Mouse (Mus musculus): Measurements from ENCODE around the gene Gab1.

Gene Gab1

DNA sequence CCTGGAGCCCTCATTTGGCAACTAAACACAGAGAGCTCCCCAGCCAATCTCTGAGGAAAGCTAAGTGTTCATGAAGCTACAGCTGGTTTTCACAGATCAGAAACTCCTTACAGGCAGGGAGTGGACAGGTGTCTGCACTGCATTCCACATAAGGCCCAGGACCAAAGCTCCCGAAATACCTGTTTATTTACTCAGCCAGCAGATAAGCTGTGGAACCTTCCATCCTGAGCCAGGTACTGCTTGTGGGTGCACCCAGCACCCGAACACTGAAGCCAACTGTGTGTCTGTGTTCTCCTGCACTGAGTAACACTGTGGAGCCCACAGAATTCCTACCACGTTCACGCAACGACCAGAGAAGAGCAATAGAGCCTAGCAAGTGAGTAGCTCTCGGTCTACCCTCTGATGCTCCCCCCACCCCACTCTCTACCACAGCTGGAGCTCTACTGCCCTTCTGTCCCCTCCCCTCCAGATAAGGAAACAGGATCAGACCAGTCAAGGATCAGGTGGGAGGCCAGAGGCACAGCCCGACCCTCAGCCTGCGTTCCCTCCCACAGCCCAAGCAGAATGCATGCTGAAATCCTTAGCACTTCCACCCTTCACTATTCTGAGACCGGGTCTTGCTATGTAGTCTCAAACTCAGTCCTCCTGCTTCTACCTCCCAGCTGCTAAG lies 9.6 kb downstream of the Gab1 start:
- 78% methylated on average over 9 of the region's 9 CpGs for WGBS

DNA sequence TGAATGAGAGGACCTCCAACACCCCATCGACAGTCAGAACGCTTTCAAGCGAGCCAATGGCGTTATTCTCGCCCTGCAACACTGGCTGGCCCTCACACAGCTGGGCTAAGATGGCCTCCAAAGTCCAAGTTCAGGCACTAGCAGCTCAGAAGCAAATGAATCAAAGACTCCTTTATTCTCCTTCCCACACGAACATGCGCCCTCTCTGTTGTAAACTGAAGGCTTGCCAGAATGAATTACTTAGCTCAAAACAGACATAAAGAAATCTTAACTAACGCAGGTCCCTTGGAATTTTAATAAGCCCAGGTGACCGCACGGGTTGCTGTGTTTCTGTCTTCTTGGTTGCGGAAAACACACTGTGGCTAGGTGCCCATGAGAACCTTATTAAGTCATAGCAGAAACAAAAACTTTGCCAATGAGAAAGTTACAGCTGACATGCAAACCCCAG lies 10.4 kb downstream of the Gab1 start:
- 60% methylated on average over 11 of the region's 11 CpGs for WGBS

GRCm38 (mm10) chr8:80868801-80869323 lies 11.5 kb downstream of the Gab1 start:
- 59% methylated on average over 11 of the region's 11 CpGs for WGBS

DNA sequence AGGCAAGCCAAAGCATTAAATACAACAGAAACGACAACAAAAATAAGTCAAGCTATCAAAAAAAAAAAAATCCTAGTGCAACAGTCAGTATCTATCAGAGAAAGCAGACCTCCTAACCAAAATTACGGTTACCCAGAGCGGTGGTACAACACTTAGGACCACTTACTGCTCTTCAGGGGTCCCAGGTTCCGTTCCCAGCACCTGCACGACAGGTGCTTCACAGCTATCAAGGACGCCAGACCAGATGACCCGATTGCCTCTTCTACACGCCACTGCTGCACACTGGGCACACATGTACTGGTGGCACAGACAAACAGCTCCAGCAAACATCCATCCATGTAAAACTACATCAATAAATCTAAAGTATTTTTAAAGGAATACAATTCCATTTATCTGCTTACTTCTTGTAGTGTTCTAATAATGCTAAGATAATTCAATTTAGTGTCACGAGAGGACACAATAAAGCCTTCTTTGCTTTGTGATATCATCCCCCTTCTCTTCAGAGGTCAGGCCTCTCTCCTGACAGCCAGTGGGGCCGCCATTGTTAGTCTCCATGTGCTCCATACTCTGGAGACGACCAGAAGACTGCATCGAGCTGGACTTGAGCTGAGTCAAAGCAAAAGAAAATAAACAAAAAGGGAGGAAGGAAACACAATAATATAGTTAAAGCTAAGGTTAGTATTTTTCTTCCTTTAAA lies 12.2 kb downstream of the Gab1 start:
- 84% methylated on average over 12 of the region's 12 CpGs for WGBS

DNA sequence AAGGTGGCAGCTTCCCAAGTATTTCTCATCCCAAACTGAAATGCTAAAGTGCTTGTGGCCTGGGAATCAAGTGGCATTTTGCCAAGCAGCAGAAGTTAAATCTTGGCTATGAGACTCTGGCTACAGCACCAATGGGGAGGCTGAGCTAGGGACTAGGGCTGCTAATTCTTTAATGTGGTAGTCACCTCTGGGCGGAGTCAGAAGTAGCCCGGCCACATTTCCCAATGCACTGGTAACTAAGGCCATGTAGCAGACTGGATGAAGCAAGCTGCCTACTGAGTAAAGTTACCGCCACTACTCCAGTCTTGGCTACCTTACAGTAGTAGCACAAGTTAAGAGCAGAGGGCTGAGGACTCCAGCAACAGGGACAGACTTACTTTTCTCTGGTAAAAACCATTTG lies 12.7 kb downstream of the Gab1 start:
- WGBS = 73% methylated on average over 3 of the region's 3 CpGs

GRCm38 (mm10) chr8:80865181-80865784 lies 15.0 kb downstream of the Gab1 start:
- WGBS = 59% methylated on average over 8 of the region's 8 CpGs

GRCm38 (mm10) chr8:80863393-80863792 lies 16.9 kb downstream of the Gab1 start:
- 76% methylated on average over 5 of the region's 5 CpGs for WGBS

DNA sequence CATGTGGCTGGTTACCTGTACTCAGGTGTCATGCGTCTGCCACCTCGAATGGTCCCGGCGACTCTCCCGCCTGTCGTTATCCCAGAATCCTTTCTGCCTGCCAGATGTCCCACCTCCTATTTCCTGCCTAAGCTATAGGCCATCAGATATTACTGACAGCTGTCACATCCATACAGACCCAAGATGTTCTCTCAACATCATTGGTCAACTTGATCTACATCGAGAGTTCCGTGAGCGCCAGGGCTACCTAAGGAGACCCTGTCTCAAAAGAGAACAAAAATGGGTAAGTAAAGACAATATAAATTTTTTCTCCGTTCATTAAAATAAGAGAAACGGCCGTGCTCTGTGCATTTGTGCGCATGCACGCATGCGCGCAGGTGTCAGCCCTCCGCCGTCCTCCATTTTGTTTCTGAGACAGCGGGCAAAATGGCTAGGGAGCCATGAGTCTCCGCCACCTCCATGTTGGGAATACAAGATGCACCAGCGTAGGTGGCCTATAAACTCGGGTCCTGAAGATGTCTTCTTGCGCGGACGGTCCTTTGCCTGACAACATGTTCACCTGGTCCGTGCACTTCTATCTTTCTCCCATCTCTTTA lies 21.0 kb downstream of the Gab1 start:
- 97% methylated on average over 26 of the region's 26 CpGs for WGBS

DNA sequence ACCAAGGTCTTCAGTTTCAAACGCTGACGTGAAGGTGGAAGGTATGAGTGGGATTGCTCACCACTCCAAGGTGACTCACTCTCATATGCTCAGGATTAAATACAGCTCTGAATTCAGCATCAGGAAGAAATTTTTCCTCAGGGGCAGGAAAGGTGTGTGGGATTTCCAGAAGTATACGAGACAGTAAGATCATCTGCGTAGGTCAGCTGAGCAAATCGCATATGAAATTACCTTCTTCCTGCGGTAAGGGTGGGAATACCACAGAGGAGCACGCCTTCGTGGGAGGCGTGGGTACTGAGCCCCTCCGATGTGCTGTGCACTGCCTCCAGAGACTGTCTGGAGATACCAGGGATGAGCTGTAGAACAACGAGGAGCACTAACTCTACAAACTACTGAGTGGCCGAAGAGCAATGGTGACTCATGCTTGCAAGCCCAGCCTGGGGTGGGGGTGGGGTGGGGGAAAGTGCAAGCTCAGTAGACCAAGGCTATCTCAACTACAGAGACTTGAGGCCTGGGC lies 22.4 kb downstream of the Gab1 start:
- WGBS = 64% methylated on average over 12 of the region's 12 CpGs

DNA sequence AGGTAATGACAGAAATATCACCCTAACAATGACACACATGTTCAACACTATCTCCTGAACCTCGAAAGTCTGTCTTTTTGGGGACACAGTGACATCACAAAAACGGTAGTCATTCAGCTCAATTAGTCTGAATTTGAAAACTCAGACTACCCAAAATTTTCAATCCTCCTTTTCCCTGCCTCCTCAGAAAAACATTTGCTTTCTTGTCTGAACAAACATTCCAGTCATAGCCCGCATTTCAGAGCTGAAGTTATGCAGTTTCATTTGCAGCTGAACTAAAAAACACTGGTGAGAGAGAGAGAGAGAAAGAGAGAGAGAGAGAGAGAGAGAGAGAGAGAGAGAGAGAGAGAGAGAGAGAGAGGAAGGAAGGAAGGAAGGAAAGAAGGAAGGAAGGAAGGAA lies 23.2 kb downstream of the Gab1 start:
- 50% methylated on average over 3 of the region's 3 CpGs for whole genome bisulfite sequencing

GRCm38 (mm10) chr8:80856606-80857005 lies 23.7 kb downstream of the Gab1 start:
- 36% methylated on average over 6 of the region's 6 CpGs for WGBS

DNA sequence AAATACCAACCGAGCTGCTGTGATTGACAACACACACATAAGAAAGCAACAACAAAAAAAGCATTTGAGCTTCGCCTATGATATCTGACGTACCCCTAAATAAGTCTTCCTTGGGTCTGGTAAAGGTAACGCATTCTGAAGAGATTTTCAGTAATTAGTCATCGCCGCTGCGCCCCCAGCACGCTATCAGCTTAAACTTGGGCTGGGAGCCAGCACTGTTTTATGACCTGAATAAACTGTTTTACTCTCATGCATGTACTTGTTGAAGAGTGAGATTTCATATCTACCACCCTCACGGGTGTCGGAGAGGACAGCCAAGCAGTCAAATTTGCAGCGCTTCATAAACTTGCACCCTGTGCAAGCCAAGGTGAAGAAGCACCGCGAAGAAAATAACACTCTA lies 26.7 kb downstream of the Gab1 start:
- 48% methylated on average over 13 of the region's 13 CpGs for WGBS

GRCm38 (mm10) chr8:80853208-80853607 lies 27.1 kb downstream of the Gab1 start:
- WGBS = 67% methylated on average over 6 of the region's 6 CpGs

- 57% methylated on average over 9 of the region's 9 CpGs for WGBS
These were observed 27.7 kb downstream of the Gab1 start for GRCm38 (mm10) chr8:80852412-80853165.

GRCm38 (mm10) chr8:80851648-80852047 lies 28.7 kb downstream of the Gab1 start:
- WGBS = 71% methylated on average over 6 of the region's 6 CpGs

GRCm38 (mm10) chr8:80850013-80850412 lies 30.3 kb downstream of the Gab1 start:
- WGBS = 86% methylated on average over 4 of the region's 4 CpGs

DNA sequence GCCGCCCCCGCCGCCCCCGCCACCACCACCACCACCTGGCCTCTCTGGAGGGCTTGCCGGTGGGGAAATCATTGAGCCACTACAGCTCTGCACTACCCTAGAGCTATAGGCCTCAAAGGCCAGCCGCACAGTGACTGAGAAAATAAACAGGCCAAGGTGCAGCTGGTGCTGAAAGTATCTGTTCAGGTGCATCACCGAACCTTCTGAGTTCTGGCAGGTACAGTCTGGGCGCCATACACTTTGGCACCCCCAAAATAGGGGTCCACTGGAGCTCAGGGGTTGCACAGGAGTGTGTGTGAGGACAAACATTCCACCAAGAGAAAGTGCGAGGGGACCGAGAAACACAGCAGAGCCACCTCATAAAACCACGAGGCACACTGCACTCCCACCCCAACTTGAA lies 31.7 kb downstream of the Gab1 start:
- 65% methylated on average over 11 of the region's 11 CpGs for WGBS

GRCm38 (mm10) chr8:80847912-80848311 lies 32.4 kb downstream of the Gab1 start:
- WGBS = 33% methylated on average over 9 of the region's 9 CpGs

DNA sequence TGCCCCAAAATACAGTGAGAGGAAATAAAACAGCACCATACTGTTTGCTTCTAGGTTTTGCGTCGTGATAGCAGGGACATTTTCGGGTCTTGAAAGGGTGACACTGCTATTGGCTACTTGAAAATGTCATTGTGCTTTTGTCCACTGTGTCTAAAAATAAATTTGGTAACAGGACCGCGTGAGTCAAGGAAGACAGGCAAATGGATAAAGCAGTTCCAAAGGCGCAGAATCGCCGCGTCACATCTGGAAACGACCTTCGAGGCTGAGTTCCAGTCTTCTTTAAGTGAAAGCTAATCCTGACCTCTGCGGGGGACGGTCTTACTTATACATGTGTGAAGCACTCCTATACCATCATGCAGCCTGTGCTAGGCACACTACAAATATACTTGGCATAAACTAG lies 35.0 kb downstream of the Gab1 start:
- WGBS = 80% methylated on average over 13 of the region's 13 CpGs

DNA sequence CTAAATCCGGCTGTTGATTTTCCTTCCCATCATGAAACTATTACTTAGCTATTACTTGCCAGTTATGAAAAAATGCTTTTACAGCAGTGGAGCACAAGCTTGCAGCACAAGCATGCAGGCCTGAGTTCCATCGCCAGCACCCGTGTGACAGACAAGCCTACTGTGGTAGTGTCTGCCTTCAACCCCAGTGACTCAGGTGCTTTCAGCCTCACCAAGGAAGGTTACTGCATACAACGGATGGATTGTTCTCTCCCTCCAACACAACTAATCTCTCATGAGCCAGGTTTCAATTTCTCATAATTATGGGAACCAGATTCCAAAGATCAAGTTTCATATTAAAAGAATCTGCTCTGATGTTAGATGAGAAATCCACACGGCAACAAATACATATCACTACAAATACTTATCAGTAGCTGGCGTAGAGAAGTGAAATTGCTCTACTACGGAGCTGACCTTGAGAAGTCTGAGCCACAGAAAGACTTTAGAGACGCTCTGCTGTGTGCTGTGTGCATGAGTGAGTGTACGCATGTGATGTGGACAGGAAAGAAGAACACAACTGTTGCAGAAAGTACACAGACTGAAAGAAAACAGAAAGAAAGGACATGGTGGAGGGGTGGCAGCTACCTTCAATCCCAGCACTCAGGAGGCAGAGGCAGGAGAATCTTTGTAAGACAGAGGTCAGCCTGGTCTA lies 36.4 kb downstream of the Gab1 start:
- 81% methylated on average over 9 of the region's 9 CpGs for WGBS

- 88% methylated on average over 3 of the region's 3 CpGs for WGBS
These were observed 37.8 kb downstream of the Gab1 start for GRCm38 (mm10) chr8:80842514-80842913.

Data from cerebral cortex, adult 2 months (tissue).